Mouse (Mus musculus): ENCODE measurements around the gene Kctd13.

GRCm38 (mm10) chr7:126951741-126952140 is 23.1 kb downstream of the Kctd13 start:
- TF ChIP-seq POLR2A (IDR thresholded peaks at IDR 0.05; ENCODE audit: control insufficient read depth, low read depth, low read length) = no peak
- TF ChIP-seq CTCF (IDR thresholded peaks at IDR 0.05; ENCODE audit: control insufficient read depth, insufficient read depth, insufficient replicate concordance, low read depth, low read length) = no peak
